Mouse (Mus musculus) bone marrow, adult 2 months (tissue): Measurements from ENCODE around the gene Car6. TPM values are rescaled to one million over a fixed set of nuclear protein-coding genes. Genes with fewer than 3 reads are reported as not detected.

Experiments
- H3K27ac ChIP-seq: fragments of 200-500 bp; 2 replicates; pipeline ENCODE4 v1.5.1; 2012; ENCODE audit warnings: low read depth, mild to moderate bottlenecking, control low read depth, inconsistent platforms, low read length; ENCODE audit not compliant: control insufficient read depth, poor library complexity, insufficient read depth
- H3K4me1 ChIP-seq: fragments of 200-500 bp; 2 replicates; pipeline ENCODE4 v1.6.1; 2011; ENCODE audit warnings: low read length; ENCODE audit not compliant: control insufficient read depth, insufficient read depth
- H3K4me3 ChIP-seq: fragments of 200-500 bp; replicated peaks from 2 replicates; pipeline ENCODE3; 2011; ENCODE audit warnings: mild to moderate bottlenecking, low read depth, low read length, control low read depth; ENCODE audit not compliant: control insufficient read depth
- CTCF ChIP-seq: fragments of 200-500 bp; IDR thresholded peaks from 2 replicates; pipeline ENCODE4 v1.5.1; 2011; ENCODE audit warnings: low read length, control low read depth; ENCODE audit not compliant: control insufficient read depth, insufficient read depth
- POLR2A ChIP-seq: fragments of 200-500 bp; IDR thresholded peaks from 2 replicates; pipeline ENCODE4 v1.6.1; 2011; ENCODE audit warnings: low read depth, mild to moderate bottlenecking, control low read depth, low read length, borderline replicate concordance; ENCODE audit not compliant: control insufficient read depth
- WGBS: fragments of 180-500 bp; shearing (Covaris S2); methylation state at CpG from one replicate; pipeline ENCODE4 v1.1.7; 2018; 5-methylcytosine and 5-hydroxymethylcytosine counted together
- polyA plus RNA-seq: library from polyadenylated mRNA; stranded (reverse); fragments of >200 nt; gene quantifications from 2 replicates; pipeline ENCODE4 v1.2.4, GENCODE M21; 2011; ENCODE audit warnings: low replicate concordance; ENCODE audit not compliant: missing spikeins, insufficient read depth, insufficient read length

The Car6 gene
- polyA plus RNA-seq, 1 experiment = not detected

GRCm38 (mm10) chr4:150213910-150214309, 12.8 kb upstream of the Car6 start:
- no peak overlapping the region for H3K4me3 ChIP-seq
- WGBS = 56% methylated on average over 5 of the region's 5 CpGs
- peaks cover 3% of the 10 kb centered on the region for H3K4me1 ChIP-seq
- TF ChIP-seq CTCF = peak; percentile 35; the same call in 1 of the 2 replicates
- no peak for TF ChIP-seq POLR2A
- H3K27ac ChIP-seq = no peak overlapping the region

GRCm38 (mm10) chr4:150212553-150212971, 11.4 kb upstream of the Car6 start:
- 3% methylated on average over 15 of the region's 15 CpGs for whole genome bisulfite sequencing
- H3K27ac ChIP-seq = peak overlapping the region; percentile 46; the same call in 1 of the 2 replicates
- peak overlapping the region; percentile 41 for H3K4me3 ChIP-seq
- H3K4me1 ChIP-seq = peaks cover 3% of the 10 kb centered on the region
- TF ChIP-seq POLR2A = no peak
- TF ChIP-seq CTCF = no peak

- peak overlapping the region; percentile 35 for H3K4me3 ChIP-seq
- TF ChIP-seq POLR2A (no peak), CTCF (no peak)
- 36% methylated on average over 10 of the region's 10 CpGs for WGBS
- H3K4me1 ChIP-seq = peaks cover 3% of the 10 kb centered on the region
- H3K27ac ChIP-seq = no peak overlapping the region; the same call in 1 of the 2 replicates
These were observed 10.9 kb upstream of the Car6 start for GRCm38 (mm10) chr4:150211930-150212552.

- Histone ChIP-seq H3K4me3 (no peak overlapping the region), H3K4me1 (peaks cover 3% of the 10 kb centered on the region; the same call in 1 of the 2 replicates), H3K27ac (no peak overlapping the region)
- WGBS = 80% methylated on average over 8 of the region's 8 CpGs
- no peak for TF ChIP-seq POLR2A
- no peak for TF ChIP-seq CTCF
These were observed 9.2 kb upstream of the Car6 start for GRCm38 (mm10) chr4:150210306-150210705.

DNA sequence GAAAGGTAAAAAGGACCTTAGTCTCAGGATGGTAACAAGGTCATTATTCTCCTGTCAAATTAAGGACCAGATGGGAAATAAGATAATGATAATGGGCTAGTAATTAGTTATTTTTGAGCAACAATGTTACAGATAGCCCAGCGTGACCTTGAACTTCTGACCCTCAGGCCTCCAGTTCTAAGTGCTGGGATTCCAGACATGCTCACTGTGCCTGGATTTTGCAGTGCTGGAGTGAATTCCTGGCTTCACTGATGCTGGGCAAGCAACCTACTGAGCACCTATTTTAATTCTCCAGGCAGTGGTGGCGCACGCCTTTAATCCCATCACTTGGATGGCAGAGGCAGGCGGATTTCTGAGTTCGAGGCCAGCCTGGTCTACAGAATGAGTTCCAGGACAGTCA, 8.6 kb upstream of the Car6 start:
- Histone ChIP-seq H3K27ac (no peak overlapping the region), H3K4me1 (peaks cover 3% of the 10 kb centered on the region; the same call in 1 of the 2 replicates), H3K4me3 (no peak overlapping the region)
- TF ChIP-seq CTCF = no peak
- no peak for TF ChIP-seq POLR2A
- 86% methylated on average over 5 of the region's 5 CpGs for WGBS

GRCm38 (mm10) chr4:150204877-150205276, 3.7 kb upstream of the Car6 start:
- Histone ChIP-seq H3K27ac (no peak overlapping the region), H3K4me1 (peaks cover 5% of the 10 kb centered on the region; the same call in 1 of the 2 replicates), H3K4me3 (no peak overlapping the region)
- 64% methylated on average over 3 of the region's 3 CpGs for WGBS
- TF ChIP-seq CTCF (no peak), POLR2A (no peak)

DNA sequence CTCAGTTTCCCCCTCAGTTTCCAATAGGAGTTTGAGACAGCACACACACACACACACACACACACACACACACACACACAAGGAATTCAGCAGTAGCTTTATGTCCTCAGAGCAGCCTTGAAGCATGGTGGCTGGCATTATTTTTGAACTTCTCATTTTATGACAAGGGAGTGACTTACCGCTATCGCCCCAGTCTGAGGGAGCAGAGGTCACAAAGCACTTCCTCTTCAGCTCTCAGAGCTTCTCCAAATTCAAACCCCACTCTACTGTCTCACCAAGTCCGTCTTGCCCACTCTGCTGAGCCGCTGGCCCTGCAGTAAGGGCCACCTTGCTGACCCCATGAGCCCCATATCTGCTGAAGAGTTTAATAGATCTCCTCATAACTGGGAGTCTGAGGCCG, 1.6 kb upstream of the Car6 start:
- Histone ChIP-seq H3K4me3 (no peak overlapping the region), H3K4me1 (peaks cover 5% of the 10 kb centered on the region; the same call in 1 of the 2 replicates), H3K27ac (peak overlapping the region; percentile 73)
- TF ChIP-seq CTCF (no peak), POLR2A (0 out of 2 replicates have a peak, but pooled peaks have one; percentile 20)
- WGBS = 14% methylated on average over 5 of the region's 5 CpGs

DNA sequence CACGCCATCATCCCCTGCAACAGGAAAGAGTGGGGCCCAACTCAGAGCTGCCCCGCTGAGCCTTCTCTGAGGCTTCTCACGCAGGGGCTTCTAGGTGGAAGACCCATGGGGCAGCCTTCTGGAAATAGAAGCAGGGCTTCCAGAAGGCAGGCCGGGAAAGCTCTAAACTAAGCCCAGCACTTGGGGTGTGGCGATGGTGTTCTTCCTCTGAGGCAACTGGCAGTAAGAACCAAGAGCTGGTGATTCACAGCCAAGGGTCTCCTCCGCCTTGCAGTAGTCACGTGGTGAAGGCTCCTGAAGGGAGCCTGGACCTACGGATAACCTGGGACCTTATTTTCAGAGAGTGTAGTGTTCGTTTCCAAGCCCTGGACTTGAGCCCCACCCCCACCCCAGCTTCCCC, 2.9 kb downstream of the Car6 start:
- H3K4me3 ChIP-seq = no peak overlapping the region
- no peak overlapping the region for H3K27ac ChIP-seq
- TF ChIP-seq POLR2A (no peak), CTCF (no peak)
- 75% methylated on average over 9 of the region's 9 CpGs for WGBS
- peaks cover 5% of the 10 kb centered on the region; the same call in 1 of the 2 replicates for H3K4me1 ChIP-seq

GRCm38 (mm10) chr4:150193915-150194314, 7.2 kb downstream of the Car6 start:
- Histone ChIP-seq H3K27ac (no peak overlapping the region), H3K4me3 (no peak overlapping the region), H3K4me1 (no peaks in the 10 kb centered on the region)
- 38% methylated on average over 1 of the region's 1 CpGs for WGBS
- TF ChIP-seq CTCF (peak; percentile 84), POLR2A (no peak)
